Mouse (Mus musculus): ENCODE data around the gene Vps37c. TPM values are rescaled to one million over a fixed set of nuclear protein-coding genes. Genes with fewer than 3 reads are reported as not detected.

The Vps37c gene
- polyA plus RNA-seq, 1 experiment, result 23.1 TPM

- peaks cover 14% of the 10 kb centered on the region for H3K4me1 ChIP-seq (ENCODE audit: control insufficient read depth, insufficient read depth, low read length)
- H3K27ac ChIP-seq (ENCODE audit: insufficient read depth, low read length), result no peak overlapping the region
- H3K4me3 ChIP-seq (ENCODE audit: insufficient read depth, low read length), result no peak overlapping the region
- TF ChIP-seq CTCF (IDR thresholded peaks at IDR 0.05; ENCODE audit: extremely low read depth, insufficient read depth, low read length) (no peak), POLR2A (IDR thresholded peaks at IDR 0.05; ENCODE audit: extremely low read depth, insufficient read depth, low read length) (no peak)
Measured at GRCm38 (mm10) chr19:10698131-10698991, 9.8 kb downstream of the Vps37c start.

GRCm38 (mm10) chr19:10699851-10700250, 11.3 kb downstream of the Vps37c start:
- Histone ChIP-seq H3K4me1 (ENCODE audit: control insufficient read depth, insufficient read depth, low read length) (peaks cover 14% of the 10 kb centered on the region), H3K27ac (ENCODE audit: insufficient read depth, low read length) (no peak overlapping the region)

GRCm38 (mm10) chr19:10701013-10701726, 12.6 kb downstream of the Vps37c start:
- H3K27ac ChIP-seq (ENCODE audit: insufficient read depth, low read length), result no peak overlapping the region
- TF ChIP-seq CTCF (IDR thresholded peaks at IDR 0.05; ENCODE audit: extremely low read depth, insufficient read depth, low read length) (no peak), POLR2A (IDR thresholded peaks at IDR 0.05; ENCODE audit: extremely low read depth, insufficient read depth, low read length) (no peak)
- H3K4me1 ChIP-seq (ENCODE audit: control insufficient read depth, insufficient read depth, low read length), result peaks cover 11% of the 10 kb centered on the region
- H3K4me3 ChIP-seq (ENCODE audit: insufficient read depth, low read length), result no peak overlapping the region

More at GRCm38 (mm10) chr19:10699851-10700250, 11.3 kb downstream of the Vps37c start:
- TF ChIP-seq CTCF (IDR thresholded peaks at IDR 0.05; ENCODE audit: extremely low read depth, insufficient read depth, low read length), result no peak
- no peak for TF ChIP-seq POLR2A (IDR thresholded peaks at IDR 0.05; ENCODE audit: extremely low read depth, insufficient read depth, low read length)
- H3K4me3 ChIP-seq (ENCODE audit: insufficient read depth, low read length), result no peak overlapping the region

- H3K27ac ChIP-seq (ENCODE audit: insufficient read depth, low read length), result no peak overlapping the region
- no peak overlapping the region for H3K4me3 ChIP-seq (ENCODE audit: insufficient read depth, low read length)
- TF ChIP-seq CTCF (IDR thresholded peaks at IDR 0.05; ENCODE audit: extremely low read depth, insufficient read depth, low read length) (no peak), POLR2A (IDR thresholded peaks at IDR 0.05; ENCODE audit: extremely low read depth, insufficient read depth, low read length) (no peak)
- H3K4me1 ChIP-seq (ENCODE audit: control insufficient read depth, insufficient read depth, low read length), result peaks cover 9% of the 10 kb centered on the region
Measured at GRCm38 (mm10) chr19:10702125-10702524, 13.6 kb downstream of the Vps37c start.

- H3K4me3 ChIP-seq (ENCODE audit: insufficient read depth, low read length), result no peak overlapping the region
- TF ChIP-seq POLR2A (IDR thresholded peaks at IDR 0.05; ENCODE audit: extremely low read depth, insufficient read depth, low read length), result no peak
- no peak for TF ChIP-seq CTCF (IDR thresholded peaks at IDR 0.05; ENCODE audit: extremely low read depth, insufficient read depth, low read length)
- no peak overlapping the region for H3K27ac ChIP-seq (ENCODE audit: insufficient read depth, low read length)
- peaks cover 6% of the 10 kb centered on the region for H3K4me1 ChIP-seq (ENCODE audit: control insufficient read depth, insufficient read depth, low read length)
Measured at GRCm38 (mm10) chr19:10703470-10703869, 14.9 kb downstream of the Vps37c start.

- H3K4me1 ChIP-seq (ENCODE audit: control insufficient read depth, insufficient read depth, low read length), result peaks cover 4% of the 10 kb centered on the region; the same call in 1 of the 2 replicates
- no peak overlapping the region for H3K4me3 ChIP-seq (ENCODE audit: insufficient read depth, low read length)
- no peak overlapping the region for H3K27ac ChIP-seq (ENCODE audit: insufficient read depth, low read length)
- TF ChIP-seq POLR2A (IDR thresholded peaks at IDR 0.05; ENCODE audit: extremely low read depth, insufficient read depth, low read length) (no peak), CTCF (IDR thresholded peaks at IDR 0.05; ENCODE audit: extremely low read depth, insufficient read depth, low read length) (no peak)
Measured at GRCm38 (mm10) chr19:10707087-10707875, 18.7 kb downstream of the Vps37c start.

GRCm38 (mm10) chr19:10707881-10708280, 19.3 kb downstream of the Vps37c start:
- no peak overlapping the region for H3K4me3 ChIP-seq (ENCODE audit: insufficient read depth, low read length)
- peaks cover 4% of the 10 kb centered on the region; the same call in 1 of the 2 replicates for H3K4me1 ChIP-seq (ENCODE audit: control insufficient read depth, insufficient read depth, low read length)
- no peak for TF ChIP-seq POLR2A (IDR thresholded peaks at IDR 0.05; ENCODE audit: extremely low read depth, insufficient read depth, low read length)
- no peak for TF ChIP-seq CTCF (IDR thresholded peaks at IDR 0.05; ENCODE audit: extremely low read depth, insufficient read depth, low read length)
- no peak overlapping the region for H3K27ac ChIP-seq (ENCODE audit: insufficient read depth, low read length)

- Histone ChIP-seq H3K4me3 (ENCODE audit: insufficient read depth, low read length) (no peak overlapping the region), H3K4me1 (ENCODE audit: control insufficient read depth, insufficient read depth, low read length) (peaks cover 4% of the 10 kb centered on the region; the same call in 1 of the 2 replicates), H3K27ac (ENCODE audit: insufficient read depth, low read length) (no peak overlapping the region)
- TF ChIP-seq POLR2A (IDR thresholded peaks at IDR 0.05; ENCODE audit: extremely low read depth, insufficient read depth, low read length), result no peak
- no peak for TF ChIP-seq CTCF (IDR thresholded peaks at IDR 0.05; ENCODE audit: extremely low read depth, insufficient read depth, low read length)
Measured at GRCm38 (mm10) chr19:10708900-10709299, 20.4 kb downstream of the Vps37c start.
